Mouse (Mus musculus) kidney, adult 9 months (tissue): Measurements from ENCODE around the gene Ipo13.
A peak's percentile ranks its signal among the peaks of the same experiment; 100 is the strongest.

Experiments used
- DNase-seq: peaks from one replicate; pipeline ENCODE4 v3.0.0; 2022

Gene Ipo13

GRCm38 (mm10) chr4:117913421-117913820, 1.4 kb downstream of the Ipo13 start:
- DNase-seq, result peak; percentile 77

- no peak for DNase-seq
Observed at GRCm38 (mm10) chr4:117912685-117913273, 2.0 kb downstream of the Ipo13 start.

- no peak for DNase-seq
Observed at GRCm38 (mm10) chr4:117912131-117912561, 2.7 kb downstream of the Ipo13 start.

- DNase-seq, result no peak
Observed at GRCm38 (mm10) chr4:117908834-117909453, 5.9 kb downstream of the Ipo13 start.

- DNase-seq, result no peak
Observed at GRCm38 (mm10) chr4:117906196-117906595, 8.6 kb downstream of the Ipo13 start.

GRCm38 (mm10) chr4:117904761-117905160, 10.0 kb downstream of the Ipo13 start:
- no peak for DNase-seq

- no peak for DNase-seq
Observed at GRCm38 (mm10) chr4:117904094-117904493, 10.7 kb downstream of the Ipo13 start.

- DNase-seq, result no peak
Observed at GRCm38 (mm10) chr4:117898111-117898510, 16.7 kb downstream of the Ipo13 start.

- no peak for DNase-seq
Observed at GRCm38 (mm10) chr4:117896031-117896430, 18.8 kb downstream of the Ipo13 start.

GRCm38 (mm10) chr4:117895339-117895738, 19.5 kb downstream of the Ipo13 start:
- no peak for DNase-seq

GRCm38 (mm10) chr4:117894601-117895000, 20.2 kb downstream of the Ipo13 start:
- no peak for DNase-seq

- DNase-seq, result peak; percentile 56
Observed at GRCm38 (mm10) chr4:117893376-117893775, 21.4 kb downstream of the Ipo13 start.

GRCm38 (mm10) chr4:117891738-117892161, 23.0 kb downstream of the Ipo13 start, which contains the start of gene Dph2:
Gene Dph2 (minus strand): TSS chr4:117892032.
- DNase-seq, result peak; percentile 90

GRCm38 (mm10) chr4:117890750-117891149, 24.0 kb downstream of the Ipo13 start:
- DNase-seq, result no peak

GRCm38 (mm10) chr4:117890031-117890430, 24.8 kb downstream of the Ipo13 start:
- no peak for DNase-seq

- no peak for DNase-seq
Observed at GRCm38 (mm10) chr4:117889471-117889870, 25.3 kb downstream of the Ipo13 start.

GRCm38 (mm10) chr4:117887920-117888319, 26.9 kb downstream of the Ipo13 start:
- DNase-seq, result no peak

GRCm38 (mm10) chr4:117887133-117887532, 27.7 kb downstream of the Ipo13 start, which contains the start of gene Atp6v0b:
Gene Atp6v0b (minus strand): TSS chr4:117887333.
- DNase-seq, result peak; percentile 96

- DNase-seq, result peak; percentile 42
Observed at GRCm38 (mm10) chr4:117886644-117887043, 28.2 kb downstream of the Ipo13 start.

- DNase-seq, result no peak
Observed at GRCm38 (mm10) chr4:117885994-117886393, 28.8 kb downstream of the Ipo13 start.

GRCm38 (mm10) chr4:117885093-117885492, 29.7 kb downstream of the Ipo13 start:
- no peak for DNase-seq

- no peak for DNase-seq
Observed at GRCm38 (mm10) chr4:117884146-117884545, 30.7 kb downstream of the Ipo13 start.

- peak; percentile 28 for DNase-seq
Observed at GRCm38 (mm10) chr4:117882701-117883691, 31.8 kb downstream of the Ipo13 start, which contains the start of gene B4galt2. Gene B4galt2 (minus strand): TSS chr4:117883487.
